Mouse (Mus musculus): ENCODE data around the gene Map1lc3a. TPM values are rescaled to one million over a fixed set of nuclear protein-coding genes. Genes with fewer than 3 reads are reported as not detected.

The Map1lc3a gene
- polyA plus RNA-seq, 1 experiment from 2014 or later = 212 TPM

GRCm38 (mm10) chr2:155293946-155294345, 17.8 kb downstream of the Map1lc3a start:
- Histone ChIP-seq H3K4me1 (replicated peaks) (no peaks in the 10 kb centered on the region), H3K36me3 (peaks cover 100% of the 10 kb centered on the region), H3K9me3 (no peaks in the 10 kb centered on the region), H3K27ac (no peak overlapping the region), H3K4me3 (no peak overlapping the region), H3K27me3 (ENCODE audit: insufficient read depth, poor library complexity, severe bottlenecking) (no peaks in the 10 kb centered on the region)
- no peak for DNase-seq (ENCODE audit: low spot score)
- 92% methylated on average over 4 of the region's 4 CpGs for WGBS

- Histone ChIP-seq H3K4me3 (no peak overlapping the region), H3K27ac (no peak overlapping the region), H3K36me3 (peaks cover 100% of the 10 kb centered on the region), H3K9me3 (no peaks in the 10 kb centered on the region), H3K27me3 (ENCODE audit: insufficient read depth, poor library complexity, severe bottlenecking) (no peaks in the 10 kb centered on the region), H3K4me1 (replicated peaks) (no peaks in the 10 kb centered on the region)
- DNase-seq (ENCODE audit: low spot score) = no peak
- 92% methylated on average over 6 of the region's 6 CpGs for WGBS
These were observed 19.4 kb downstream of the Map1lc3a start for GRCm38 (mm10) chr2:155295453-155295852.

- Histone ChIP-seq H3K27me3 (ENCODE audit: insufficient read depth, poor library complexity, severe bottlenecking) (no peaks in the 10 kb centered on the region), H3K9me3 (no peaks in the 10 kb centered on the region), H3K4me3 (no peak overlapping the region), H3K4me1 (replicated peaks) (no peaks in the 10 kb centered on the region), H3K36me3 (peaks cover 82% of the 10 kb centered on the region), H3K27ac (no peak overlapping the region)
- no peak for DNase-seq (ENCODE audit: low spot score)
- WGBS = 90% methylated on average over 4 of the region's 4 CpGs
These were observed 23.5 kb downstream of the Map1lc3a start for GRCm38 (mm10) chr2:155299563-155299962.

- peaks cover 60% of the 10 kb centered on the region for H3K36me3 ChIP-seq
- H3K4me1 ChIP-seq (replicated peaks) = peaks cover 17% of the 10 kb centered on the region
- H3K27me3 ChIP-seq (ENCODE audit: insufficient read depth, poor library complexity, severe bottlenecking) = no peaks in the 10 kb centered on the region
- 55% methylated on average over 3 of the region's 3 CpGs for WGBS
- DNase-seq (ENCODE audit: low spot score) = peak; percentile 31
- H3K9me3 ChIP-seq = no peaks in the 10 kb centered on the region
- H3K4me3 ChIP-seq = no peak overlapping the region
- H3K27ac ChIP-seq = peak overlapping the region; percentile 78
These were observed 33.0 kb downstream of the Map1lc3a start for GRCm38 (mm10) chr2:155308936-155309592.

GRCm38 (mm10) chr2:155313671-155314070, 37.6 kb downstream of the Map1lc3a start:
- Histone ChIP-seq H3K27me3 (ENCODE audit: insufficient read depth, poor library complexity, severe bottlenecking) (no peaks in the 10 kb centered on the region), H3K4me1 (replicated peaks) (peaks cover 21% of the 10 kb centered on the region), H3K4me3 (no peak overlapping the region), H3K9me3 (no peaks in the 10 kb centered on the region), H3K27ac (no peak overlapping the region), H3K36me3 (peaks cover 54% of the 10 kb centered on the region)
- DNase-seq (ENCODE audit: low spot score) = peak; percentile 23
- WGBS = 57% methylated on average over 6 of the region's 6 CpGs

- Histone ChIP-seq H3K4me1 (replicated peaks) (peaks cover 8% of the 10 kb centered on the region; the same call in 1 of the 2 replicates), H3K36me3 (peaks cover 62% of the 10 kb centered on the region), H3K4me3 (no peak overlapping the region), H3K27me3 (ENCODE audit: insufficient read depth, poor library complexity, severe bottlenecking) (no peaks in the 10 kb centered on the region), H3K9me3 (no peaks in the 10 kb centered on the region), H3K27ac (no peak overlapping the region)
- DNase-seq (ENCODE audit: low spot score) = no peak
- whole genome bisulfite sequencing = 94% methylated on average over 2 of the region's 2 CpGs
These were observed 42.5 kb downstream of the Map1lc3a start for GRCm38 (mm10) chr2:155318618-155319017.

- H3K4me3 ChIP-seq = no peak overlapping the region
- H3K9me3 ChIP-seq = no peaks in the 10 kb centered on the region
- no peak overlapping the region for H3K27ac ChIP-seq
- DNase-seq (ENCODE audit: low spot score) = no peak
- H3K4me1 ChIP-seq (replicated peaks) = no peaks in the 10 kb centered on the region
- no peaks in the 10 kb centered on the region for H3K27me3 ChIP-seq (ENCODE audit: insufficient read depth, poor library complexity, severe bottlenecking)
- peaks cover 63% of the 10 kb centered on the region for H3K36me3 ChIP-seq
- 80% methylated on average over 5 of the region's 5 CpGs for WGBS
These were observed 44.5 kb downstream of the Map1lc3a start for GRCm38 (mm10) chr2:155320596-155320995.

GRCm38 (mm10) chr2:155326001-155326400, 49.9 kb downstream of the Map1lc3a start:
- WGBS = 90% methylated on average over 4 of the region's 4 CpGs
- no peak overlapping the region for H3K4me3 ChIP-seq
- peaks cover 64% of the 10 kb centered on the region for H3K36me3 ChIP-seq

More at GRCm38 (mm10) chr2:155326001-155326400, 49.9 kb downstream of the Map1lc3a start:
- Histone ChIP-seq H3K27me3 (ENCODE audit: insufficient read depth, poor library complexity, severe bottlenecking) (no peaks in the 10 kb centered on the region), H3K27ac (no peak overlapping the region), H3K4me1 (replicated peaks) (no peaks in the 10 kb centered on the region), H3K9me3 (no peaks in the 10 kb centered on the region)
- DNase-seq (ENCODE audit: low spot score) = no peak

Other genes with a start within 250 kb of the Map1lc3a start
- gene Ahcy, start 201.8 kb upstream of the Map1lc3a start, polyA plus RNA-seq (2016; fragmentation: Nextera tagmentation; extraction: Ambion mirVana) = 85.0 and 105 TPM in 2 replicates
- 50.9 and 55.8 TPM in 2 replicates for gene Itch, start 142.8 kb upstream of the Map1lc3a start, polyA plus RNA-seq (2016; fragmentation: Nextera tagmentation; extraction: Ambion mirVana)
- 425 and 519 TPM in 2 replicates for gene Dynlrb1, start 39.8 kb upstream of the Map1lc3a start, polyA plus RNA-seq (2016; fragmentation: Nextera tagmentation; extraction: Ambion mirVana)
- 52.4 and 57.1 TPM in 2 replicates for gene Pigu, start 81.1 kb downstream of the Map1lc3a start, polyA plus RNA-seq (2016; fragmentation: Nextera tagmentation; extraction: Ambion mirVana)
- 56.9 and 104 TPM in 2 replicates for gene Trp53inp2, start 104.8 kb downstream of the Map1lc3a start, polyA plus RNA-seq (2016; fragmentation: Nextera tagmentation; extraction: Ambion mirVana)
- gene Ncoa6, start 197.6 kb downstream of the Map1lc3a start, polyA plus RNA-seq (2016; fragmentation: Nextera tagmentation; extraction: Ambion mirVana) = 19.2 and 22.4 TPM in 2 replicates
- gene Acss2, start 241.7 kb downstream of the Map1lc3a start, polyA plus RNA-seq (2016; fragmentation: Nextera tagmentation; extraction: Ambion mirVana) = 15.6 and 19.7 TPM in 2 replicates
- gene Ggt7, start 241.9 kb downstream of the Map1lc3a start, polyA plus RNA-seq (2016; fragmentation: Nextera tagmentation; extraction: Ambion mirVana) = 16.6 and 33.1 TPM in 2 replicates

All from hindbrain, embryonic 10.5 days (tissue).